Mouse (Mus musculus): ENCODE measurements around the gene Gm44502.

DNA sequence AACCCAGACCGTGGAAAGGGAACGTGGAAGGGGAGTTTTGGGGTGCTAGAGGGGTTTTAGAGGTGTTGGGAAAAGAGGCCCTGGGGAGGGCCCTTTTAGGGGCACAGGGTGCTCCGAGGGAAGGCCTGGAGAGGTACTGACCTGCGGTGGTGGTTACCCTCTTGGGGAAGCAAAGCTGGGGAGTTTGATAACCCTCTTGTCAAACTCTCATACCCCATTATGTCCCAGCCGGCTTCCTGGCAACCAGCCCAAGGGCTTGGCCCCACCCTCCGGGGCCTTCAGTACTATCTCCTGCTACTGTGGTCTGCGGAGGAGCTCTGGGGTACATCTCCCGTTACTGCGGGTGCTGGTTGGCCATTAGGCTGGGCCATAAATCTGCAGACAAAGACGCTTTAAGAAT lies 50.1 kb downstream of the Gm44502 start:
- TF ChIP-seq CTCF (conservative IDR thresholded peaks at IDR 0.05; ENCODE audit: low read length) (no peak), NANOG (IDR thresholded peaks at IDR 0.05; ENCODE audit: borderline replicate concordance, low read length) (no peak)

Measured in E14TG2a.4 (cell line).